Comparison of ENCODE assay signal across 25 mouse cellular contexts in the genomic region with DNA sequence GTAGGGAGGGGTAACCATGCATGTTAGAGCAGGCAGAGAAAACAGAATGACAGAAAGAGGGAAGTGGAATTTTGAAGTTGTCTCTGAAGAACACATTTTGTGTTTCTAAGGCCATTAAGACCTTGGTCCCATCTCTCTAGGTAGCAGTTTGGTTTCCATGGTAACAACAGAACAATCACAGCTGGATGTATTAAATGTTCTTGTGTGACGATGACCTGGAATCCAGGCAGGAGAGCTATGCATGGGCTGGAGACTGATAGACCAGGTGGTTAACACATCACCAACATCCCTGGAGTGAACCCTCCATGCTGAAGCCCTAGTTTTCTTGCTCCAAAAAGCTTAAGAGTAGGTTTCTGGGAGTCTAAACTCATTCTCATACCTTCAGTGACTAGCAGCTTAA.
DNase-seq lines count a peak whose midpoint lies in the region; ATAC-seq lines count a peak whose summit lies in the region.
"Had no signal": no experiment of that assay in that cellular context is flagged by ENCODE, and none has a peak within 500 bp of the region (broad histone marks: within the 10 kb centered on the region; RNA-seq: fewer than 3 reads in every experiment).

No protein-coding gene starts in this region.

- H3K4me3 ChIP-seq in hindbrain, embryonic 14.5 days (replicated peaks; ENCODE audit: low read length): no peak overlapping the region
- no peak overlapping the region for H3K4me3 ChIP-seq in hindbrain, embryonic 13.5 days
- no peak overlapping the region for H3K4me3 ChIP-seq in midbrain, embryonic 14.5 days (replicated peaks; ENCODE audit: low read depth, low read length)
- no peak overlapping the region for H3K4me3 ChIP-seq in midbrain, embryonic 13.5 days (replicated peaks)
- H3K4me3 ChIP-seq: forebrain, embryonic 15.5 days; heart, adult 2 months; heart, embryonic 12.5 days; midbrain, embryonic 12.5 days; stomach, embryonic 15.5 days had no signal

- WGBS in hindbrain, embryonic 14.5 days: 33% methylated on average over 1 of the region's 1 CpGs
- 29% methylated on average over 1 of the region's 1 CpGs for WGBS in hindbrain, embryonic 13.5 days
- 26% methylated on average over 1 of the region's 1 CpGs for WGBS in midbrain, embryonic 14.5 days
- 44% methylated on average over 1 of the region's 1 CpGs for WGBS in midbrain, embryonic 13.5 days

- no peaks in the 10 kb centered on the region for H3K36me3 ChIP-seq in hindbrain, embryonic 14.5 days (replicated peaks; ENCODE audit: control insufficient read depth, insufficient read depth)
- H3K36me3 ChIP-seq in hindbrain, embryonic 13.5 days: no peaks in the 10 kb centered on the region
- H3K36me3 ChIP-seq in midbrain, embryonic 14.5 days (ENCODE audit: control insufficient read depth, insufficient read depth, low read length): no peaks in the 10 kb centered on the region
- no peaks in the 10 kb centered on the region for H3K36me3 ChIP-seq in midbrain, embryonic 13.5 days
- H3K36me3 ChIP-seq: forebrain, embryonic 15.5 days; heart, embryonic 12.5 days; midbrain, embryonic 12.5 days; stomach, embryonic 15.5 days had no signal

- no peak for ATAC-seq in hindbrain, embryonic 14.5 days (ENCODE audit: low FRiP score)
- ATAC-seq in hindbrain, embryonic 13.5 days (ENCODE audit: low FRiP score): no peak
- no peak for ATAC-seq in midbrain, embryonic 14.5 days (ENCODE audit: low FRiP score, low TSS enrichment)
- ATAC-seq in midbrain, embryonic 13.5 days: no peak
- ATAC-seq: activated CD4-positive, CD25-positive, alpha-beta regulatory T cell, adult 4 months; forebrain, embryonic 15.5 days had no signal

- H3K9ac ChIP-seq in hindbrain, embryonic 14.5 days: no peak overlapping the region
- H3K9ac ChIP-seq in hindbrain, embryonic 13.5 days: no peak overlapping the region
- no peak overlapping the region for H3K9ac ChIP-seq in midbrain, embryonic 14.5 days (replicated peaks; ENCODE audit: low read length)
- no peak overlapping the region for H3K9ac ChIP-seq in midbrain, embryonic 13.5 days (replicated peaks)
- H3K9ac ChIP-seq: forebrain, embryonic 15.5 days; heart, embryonic 12.5 days; liver, embryonic 14.5 days; lung, embryonic 14.5 days; midbrain, embryonic 12.5 days; stomach, embryonic 15.5 days had no signal

- no peaks in the 10 kb centered on the region for H3K27me3 ChIP-seq in hindbrain, embryonic 14.5 days (ENCODE audit: control insufficient read depth, insufficient read depth, low read length)
- no peaks in the 10 kb centered on the region for H3K27me3 ChIP-seq in hindbrain, embryonic 13.5 days
- no peaks in the 10 kb centered on the region for H3K27me3 ChIP-seq in midbrain, embryonic 14.5 days (ENCODE audit: control insufficient read depth, insufficient read depth, low read length)
- no peaks in the 10 kb centered on the region for H3K27me3 ChIP-seq in midbrain, embryonic 13.5 days
- H3K27me3 ChIP-seq: forebrain, embryonic 15.5 days; midbrain, embryonic 12.5 days; stomach, embryonic 15.5 days had no signal

- H3K9me3 ChIP-seq in hindbrain, embryonic 14.5 days (ENCODE audit: control insufficient read depth, low read length): no peaks in the 10 kb centered on the region
- no peaks in the 10 kb centered on the region for H3K9me3 ChIP-seq in hindbrain, embryonic 13.5 days
- H3K9me3 ChIP-seq in midbrain, embryonic 14.5 days (ENCODE audit: control insufficient read depth, low read length): no peaks in the 10 kb centered on the region
- H3K9me3 ChIP-seq in midbrain, embryonic 13.5 days: no peaks in the 10 kb centered on the region
- H3K9me3 ChIP-seq: forebrain, embryonic 15.5 days; heart, embryonic 12.5 days; midbrain, embryonic 12.5 days; stomach, embryonic 15.5 days had no signal

- DNase-seq in hindbrain, embryonic 14.5 days (ENCODE audit: low spot score): peak; percentile 53
- DNase-seq in midbrain, embryonic 14.5 days: peak; percentile 51
- peak; percentile 4 for DNase-seq in ZHBTc4 (ENCODE audit: low read depth, low spot score)
- peak; percentile 11 for DNase-seq in mesoderm, embryonic 11.5 days (ENCODE audit: low read depth, low spot score)
- no peak for DNase-seq in adrenal gland, postnatal 4 days (ENCODE audit: low spot score in 2 of 2)
- DNase-seq: adrenal gland, adult 2 months; adrenal gland, postnatal 36 days; cerebellum, adult 8-10 months; cerebellum, postnatal 25 days; heart, adult 2 months; heart, postnatal 4 days; kidney, adult 2 months; kidney, postnatal 4 days; liver; lung, embryonic 14.5 days; lung, postnatal 14 days; right cerebral cortex, postnatal 25 days had no signal

- H3K4me2 ChIP-seq in hindbrain, embryonic 14.5 days (replicated peaks): no peak overlapping the region
- no peak overlapping the region for H3K4me2 ChIP-seq in hindbrain, embryonic 13.5 days
- no peak overlapping the region for H3K4me2 ChIP-seq in midbrain, embryonic 14.5 days (ENCODE audit: low read length)
- H3K4me2 ChIP-seq in midbrain, embryonic 13.5 days (replicated peaks): no peak overlapping the region
- H3K4me2 ChIP-seq: forebrain, embryonic 15.5 days; heart, embryonic 12.5 days; lung, embryonic 14.5 days; midbrain, embryonic 12.5 days; stomach, embryonic 15.5 days had no signal

- H3K4me1 ChIP-seq in hindbrain, embryonic 14.5 days (replicated peaks; ENCODE audit: control insufficient read depth, insufficient read depth, low read length): no peaks in the 10 kb centered on the region
- H3K4me1 ChIP-seq in hindbrain, embryonic 13.5 days (replicated peaks): peaks cover 12% of the 10 kb centered on the region; the same call in 1 of the 2 replicates
- H3K4me1 ChIP-seq in midbrain, embryonic 14.5 days (ENCODE audit: control insufficient read depth, insufficient read depth, low read length): no peaks in the 10 kb centered on the region
- H3K4me1 ChIP-seq in midbrain, embryonic 13.5 days (replicated peaks): no peaks in the 10 kb centered on the region
- H3K4me1 ChIP-seq: forebrain, embryonic 15.5 days; heart, embryonic 12.5 days; midbrain, embryonic 12.5 days; stomach, embryonic 15.5 days had no signal

- H3K27ac ChIP-seq in hindbrain, embryonic 14.5 days: no peak overlapping the region
- H3K27ac ChIP-seq in hindbrain, embryonic 13.5 days: no peak overlapping the region
- H3K27ac ChIP-seq in midbrain, embryonic 14.5 days (replicated peaks; ENCODE audit: low read depth, low read length): no peak overlapping the region; the same call in 1 of the 2 replicates
- H3K27ac ChIP-seq in midbrain, embryonic 13.5 days: no peak overlapping the region
- H3K27ac ChIP-seq: forebrain, embryonic 15.5 days; heart, adult 2 months; liver, embryonic 14.5 days; midbrain, embryonic 12.5 days; stomach, embryonic 15.5 days had no signal

Comparison
In these comparisons a context has a peak if more than half of its experiments do, and no peak if none do; other contexts are left out.
1. DNase-seq: peak in hindbrain, embryonic 14.5 days (single experiment), midbrain, embryonic 14.5 days (single experiment), ZHBTc4 (single experiment) and mesoderm, embryonic 11.5 days (single experiment); none in adrenal gland, postnatal 4 days (0 of 2).